In the genomic region with DNA sequence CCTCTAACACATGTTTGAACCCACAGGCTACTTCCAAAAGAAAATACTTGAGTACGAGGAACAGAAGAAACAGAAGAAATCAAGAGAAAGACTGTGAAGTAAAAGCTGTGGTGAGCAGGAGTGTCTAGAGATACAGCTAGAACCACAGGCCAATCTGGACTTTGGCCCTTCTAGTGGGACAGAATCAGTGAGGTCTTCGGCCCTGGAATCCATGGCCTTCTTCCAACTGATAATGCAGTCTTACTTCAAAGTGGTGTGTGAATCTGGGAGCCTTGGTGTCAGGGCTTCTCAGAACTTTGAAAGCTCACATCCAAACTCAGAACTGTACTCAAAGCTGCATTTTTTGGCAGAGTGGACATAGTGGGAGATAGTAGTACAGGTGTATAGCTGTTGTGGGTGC, we compare ENCODE assay signal across 24 mouse cellular contexts.
"Had no signal": no experiment of that assay in that cellular context is flagged by ENCODE, and none has a peak within 500 bp of the region (broad histone marks: within the 10 kb centered on the region; RNA-seq: fewer than 3 reads in every experiment).

No protein-coding gene starts in this region.

- H3K27me3 ChIP-seq: heart, embryonic 12.5 days; hindbrain, embryonic 12.5 days; intestine, embryonic 15.5 days; limb, embryonic 13.5 days; limb, embryonic 15.5 days; liver, embryonic 13.5 days had no signal

- H3K4me2 ChIP-seq: heart, embryonic 12.5 days; hindbrain, embryonic 12.5 days; hindbrain, embryonic 14.5 days; intestine, embryonic 15.5 days; limb, embryonic 13.5 days; limb, embryonic 15.5 days; liver, embryonic 13.5 days had no signal

- ATAC-seq: forebrain, embryonic 16.5 days; hindbrain, embryonic 16.5 days; inflammation-experienced regulatory T-cells, adult 6 months; intestine, embryonic 15.5 days had no signal

- H3K27ac ChIP-seq: gastrocnemius, adult 2 months; heart, embryonic 10.5 days; hindbrain, embryonic 10.5 days; hindbrain, embryonic 12.5 days; hindbrain, embryonic 14.5 days; intestine, embryonic 15.5 days; layer of hippocampus, adult 2 months; limb, embryonic 13.5 days; limb, embryonic 15.5 days; liver, embryonic 13.5 days had no signal

- H3K4me1 ChIP-seq: heart, embryonic 10.5 days; hindbrain, embryonic 10.5 days; hindbrain, embryonic 12.5 days; intestine, embryonic 15.5 days; limb, embryonic 13.5 days; limb, embryonic 15.5 days had no signal

- H3K9ac ChIP-seq: heart, embryonic 12.5 days; hindbrain, embryonic 12.5 days; hindbrain, embryonic 14.5 days; intestine, embryonic 15.5 days; limb, embryonic 13.5 days; limb, embryonic 15.5 days; liver, embryonic 13.5 days had no signal

- H3K9me3 ChIP-seq: heart, embryonic 10.5 days; heart, embryonic 12.5 days; hindbrain, embryonic 10.5 days; hindbrain, embryonic 12.5 days; intestine, embryonic 15.5 days; limb, embryonic 13.5 days; limb, embryonic 15.5 days; liver, embryonic 13.5 days had no signal

- H3K36me3 ChIP-seq: intestine, embryonic 15.5 days had no signal

- H3K4me3 ChIP-seq: gastrocnemius, adult 2 months; heart, embryonic 10.5 days; heart, embryonic 12.5 days; hindbrain, embryonic 10.5 days; hindbrain, embryonic 12.5 days; intestine, embryonic 15.5 days; layer of hippocampus, adult 2 months; limb, embryonic 13.5 days; limb, embryonic 15.5 days; liver, embryonic 13.5 days had no signal

- DNase-seq: gastrocnemius, adult 2 months; gastrocnemius, postnatal 10 days; gastrocnemius, postnatal 25 days; heart, postnatal 10 days; heart, postnatal 4 days; kidney, adult 18-20 months; kidney, adult 8-10 months; kidney, postnatal 10 days; kidney, postnatal 25 days; kidney, postnatal 4 days; left cerebral cortex, postnatal 4 days; liver, embryonic 13.5 days had no signal
